Mouse (Mus musculus) effector memory CD4-positive, alpha-beta T cell, adult 7 months (primary cell): Measurements from ENCODE around the gene Stag2. TPM values are rescaled to one million over a fixed set of nuclear protein-coding genes. Genes with fewer than 3 reads are reported as not detected.

ENCODE experiments used
- polyA plus RNA-seq: library from polyadenylated mRNA; unstranded; fragments of 100-300 nt; shearing (Covaris generic); gene quantifications from one replicate; pipeline ENCODE4 v1.2.1, GENCODE M21; 2017

Stag2 gene
- polyA plus RNA-seq, result 68.4 TPM

DNA sequence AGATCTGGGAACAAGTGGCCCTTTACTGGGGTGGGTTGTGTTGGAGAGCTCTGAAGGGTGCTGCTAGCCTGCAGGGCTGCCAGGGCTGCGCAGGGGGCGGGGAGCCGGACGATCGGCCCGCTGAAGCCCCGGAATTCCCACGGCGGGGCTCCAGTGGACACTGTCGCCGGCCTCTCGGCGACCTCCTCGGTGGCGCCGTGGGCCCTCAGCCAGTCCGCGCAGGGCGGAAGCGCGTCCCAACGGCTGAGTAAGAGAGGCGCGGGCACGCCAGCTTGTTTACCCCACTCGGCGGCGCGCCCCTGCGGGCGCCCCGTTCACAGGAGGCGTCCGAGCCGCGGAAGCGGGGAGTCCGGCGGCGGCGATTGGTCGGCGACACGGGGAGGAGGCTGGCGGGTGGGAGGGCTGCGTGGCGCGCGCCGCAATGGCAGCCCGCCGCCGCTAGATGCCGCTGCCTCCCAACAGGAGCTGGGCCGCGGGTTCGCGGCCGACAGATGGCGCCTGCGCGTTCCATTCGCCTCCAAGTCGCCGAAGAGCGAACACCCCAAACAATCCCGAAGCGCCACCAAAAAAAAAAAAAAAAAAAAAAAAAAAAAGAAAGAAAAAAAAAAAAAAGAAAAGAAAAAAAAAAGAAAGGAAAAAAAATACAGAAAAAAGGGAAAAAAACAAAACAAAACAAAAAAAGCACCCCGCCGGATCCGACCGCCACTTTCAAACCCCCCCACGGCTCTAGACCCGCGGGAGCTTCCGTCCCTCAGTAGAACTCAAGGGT, at the start of gene Stag2:
Gene Stag2, plus strand, starts transcription at position 530 of the 769 bp plus-strand sequence.

Other genes starting within 250 kb of the Stag2 start
- gene Thoc2, start 228.6 kb upstream of the Stag2 start, polyA plus RNA-seq, result 106 TPM
- gene Xiap, start 89.6 kb upstream of the Stag2 start, polyA plus RNA-seq, result 10.6 TPM